Mouse (Mus musculus) heart, postnatal 14 days (tissue): ENCODE measurements around the gene Rbmxl2. TPM values are rescaled to one million over a fixed set of nuclear protein-coding genes. Genes with fewer than 3 reads are reported as not detected.

Experiments used
- DNase-seq, 2 experiments: peaks; one replicate each; pipeline ENCODE4 v3.0.0; 2021 to 2022
- intact Hi-C: fragments of 180-260 bp; cut with DNase I; formaldehyde crosslinking; loops from one replicate; pipeline ENCODE4 v1.15.1; 2025
- long read RNA-seq, 2 experiments: library from polyadenylated mRNA; stranded (forward); transcript quantifications; one replicate each; pipeline ENCODE4 v2.0.0; 2021
- total RNA-seq, 2 experiments: library from RNA; stranded (reverse); gene quantifications; 2 replicates each; pipeline ENCODE4 v1.2.3; 2021

Gene Rbmxl2
- under 1 TPM; 0.19 to 0.20 TPM for total RNA-seq
- long read RNA-seq, experiment 1, result 0 reads
- long read RNA-seq, experiment 2, result 0 reads

- no peak for DNase-seq
- intact Hi-C loops, result no loop called here
Measured at GRCm38 (mm10) chr7:107209204-107209860, at the start of gene Rbmxl2. Gene Rbmxl2 (plus strand): TSS chr7:107209445.

DNA sequence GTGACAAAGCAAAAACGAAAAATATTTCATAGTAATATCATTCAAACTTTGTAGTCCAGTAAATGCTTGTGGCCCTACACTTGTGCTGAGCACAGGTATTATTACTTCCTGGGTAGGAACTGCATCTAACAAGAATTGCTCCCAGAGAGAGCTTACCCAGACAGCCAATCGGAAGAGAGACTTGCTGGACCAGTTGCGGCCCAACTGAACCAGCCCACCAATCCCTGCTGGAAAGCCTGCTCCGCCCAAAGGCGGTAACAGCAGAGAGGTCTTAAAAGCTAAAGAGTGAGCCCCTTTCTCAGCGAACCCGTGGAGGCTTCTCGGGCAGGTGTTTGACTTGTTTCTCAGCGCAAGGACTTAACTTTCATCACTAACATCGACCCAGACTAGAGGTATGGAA is 42.6 kb upstream of the Rbmxl2 start, which contains the start of gene Nlrp14:
Gene Nlrp14 (plus strand): TSS at position 301 of the 400 bp plus-strand sequence.
- intact Hi-C loops, result no loop called here
- no peak for DNase-seq

DNA sequence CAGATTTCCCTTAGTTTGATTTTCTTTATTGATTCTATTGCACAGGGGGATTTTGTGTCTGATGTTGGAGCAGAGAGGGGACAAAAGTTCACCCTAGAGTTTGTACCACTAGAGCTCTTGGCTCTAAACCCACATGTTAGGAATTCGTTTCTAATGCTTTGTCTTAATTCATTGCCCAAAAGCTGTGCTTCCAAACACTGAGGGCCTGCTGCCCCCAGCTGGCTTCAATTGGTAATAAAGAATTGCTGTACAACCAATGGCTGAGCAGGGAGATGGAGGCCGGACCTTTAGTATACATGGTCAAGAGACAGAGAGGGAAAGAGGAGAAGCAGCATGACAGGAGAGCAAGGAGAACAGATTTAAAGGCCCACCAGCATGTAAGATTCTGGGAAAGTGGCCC is 28.8 kb upstream of the Rbmxl2 start:
- intact Hi-C loops, result no loop called here
- DNase-seq, result no peak

GRCm38 (mm10) chr7:107201817-107202216 is 7.4 kb upstream of the Rbmxl2 start:
- intact Hi-C loops, result no loop called here
- no peak for DNase-seq

DNA sequence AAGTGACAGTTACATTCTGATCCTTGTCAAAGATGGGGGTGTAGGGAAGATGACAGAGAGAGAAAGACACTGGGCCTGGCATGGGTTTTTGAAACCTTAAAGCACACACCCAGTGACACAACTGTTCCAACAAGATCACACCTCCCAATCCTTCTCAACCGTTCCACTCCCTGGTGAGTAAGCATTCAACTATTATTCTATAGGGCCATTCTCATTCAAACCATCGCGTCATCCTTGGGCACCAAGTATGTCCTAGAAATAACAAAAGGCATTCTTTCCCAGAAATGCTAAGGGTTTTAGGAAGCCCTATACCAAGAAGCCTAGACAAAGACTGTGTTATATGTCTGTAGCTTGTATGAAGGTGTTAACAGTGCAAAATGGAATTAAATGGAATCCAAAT is 1.4 kb upstream of the Rbmxl2 start:
- intact Hi-C loops, result no loop called here
- no peak for DNase-seq

GRCm38 (mm10) chr7:107210126-107210576 is 906 bp downstream of the Rbmxl2 start:
- peak in 1 of 2 experiments; percentile 14 for DNase-seq
- intact Hi-C loops, result loop anchor here (10.0 kb wide), 1 partner anchor 575 kb away; no protein-coding TSS in a partner anchor

DNA sequence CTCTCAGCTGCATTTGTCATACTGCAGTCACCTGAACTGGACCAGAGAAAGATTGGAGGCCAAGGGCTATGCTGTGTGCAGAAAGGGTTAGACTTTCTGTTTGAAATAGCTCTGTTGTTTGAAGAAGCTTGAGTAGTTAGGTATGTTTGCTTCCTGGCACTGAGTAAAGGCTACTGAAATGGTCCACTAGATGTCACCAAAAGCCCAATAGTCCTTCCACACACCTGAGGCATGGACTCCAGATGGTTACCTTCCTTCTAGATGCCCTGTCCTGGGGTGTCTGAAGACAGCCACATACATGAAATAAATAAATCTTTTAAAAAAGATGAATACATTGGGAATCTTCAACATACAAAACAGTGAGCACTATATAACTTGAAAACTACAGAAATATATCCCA is 6.5 kb downstream of the Rbmxl2 start:
- DNase-seq, result peak in 1 of 2 experiments; percentile 3

GRCm38 (mm10) chr7:107216845-107217244 is 7.6 kb downstream of the Rbmxl2 start:
- intact Hi-C loops, result loop anchor here (10.0 kb wide), 1 partner anchor 568 kb away; no protein-coding TSS in a partner anchor

More for the DNA sequence above, 6.5 kb downstream of the Rbmxl2 start:
- intact Hi-C loops, result loop anchor here (10.0 kb wide), 1 partner anchor 569 kb away; no protein-coding TSS in a partner anchor

DNA sequence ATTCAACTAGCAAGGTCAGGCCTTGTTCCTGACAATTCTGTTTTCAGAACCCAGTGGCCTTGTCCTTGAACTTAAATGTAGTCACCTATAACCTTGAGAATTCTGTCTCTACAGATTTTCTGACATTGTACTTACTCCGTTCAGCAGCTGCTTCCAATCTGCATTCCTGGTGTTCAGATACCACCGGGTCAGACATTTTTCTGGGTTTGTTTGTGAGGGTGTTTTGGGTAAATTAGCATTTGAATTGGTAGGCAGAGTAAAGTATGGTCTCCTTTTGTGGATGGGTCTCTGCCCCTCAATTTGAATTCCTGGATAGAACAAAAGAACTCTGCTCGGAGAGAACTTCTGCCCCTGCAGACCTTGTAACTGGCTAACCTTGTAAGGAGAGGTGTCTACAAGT is 27.6 kb downstream of the Rbmxl2 start:
- no peak for DNase-seq
- intact Hi-C loops, result no loop called here

More at GRCm38 (mm10) chr7:107216845-107217244, 7.6 kb downstream of the Rbmxl2 start:
- DNase-seq, result no peak

DNA sequence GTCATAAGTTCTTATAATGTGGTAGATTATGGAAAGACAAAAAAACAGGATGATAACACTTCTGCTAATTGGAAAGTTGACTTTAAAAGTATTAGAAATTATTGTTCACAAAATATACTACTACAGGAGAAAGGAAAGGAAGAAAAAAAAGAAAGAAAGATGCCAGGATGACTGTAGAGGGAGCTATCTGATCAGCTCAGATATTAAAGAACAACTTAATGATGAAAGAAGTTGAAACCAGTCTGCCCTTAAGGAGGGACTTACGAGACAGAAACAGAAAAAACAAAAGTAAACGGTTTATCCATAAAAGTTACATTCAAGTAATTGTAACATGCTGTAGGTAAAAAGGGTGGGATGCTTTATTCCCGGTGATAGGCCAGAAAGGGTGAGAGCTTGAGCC is 28.3 kb downstream of the Rbmxl2 start:
- DNase-seq, result no peak
- intact Hi-C loops, result no loop called here

GRCm38 (mm10) chr7:107241371-107241883 is 32.2 kb downstream of the Rbmxl2 start:
- no peak for DNase-seq
- intact Hi-C loops, result no loop called here

GRCm38 (mm10) chr7:107250211-107250985 is 41.2 kb downstream of the Rbmxl2 start:
- no peak for DNase-seq
- intact Hi-C loops, result no loop called here

DNA sequence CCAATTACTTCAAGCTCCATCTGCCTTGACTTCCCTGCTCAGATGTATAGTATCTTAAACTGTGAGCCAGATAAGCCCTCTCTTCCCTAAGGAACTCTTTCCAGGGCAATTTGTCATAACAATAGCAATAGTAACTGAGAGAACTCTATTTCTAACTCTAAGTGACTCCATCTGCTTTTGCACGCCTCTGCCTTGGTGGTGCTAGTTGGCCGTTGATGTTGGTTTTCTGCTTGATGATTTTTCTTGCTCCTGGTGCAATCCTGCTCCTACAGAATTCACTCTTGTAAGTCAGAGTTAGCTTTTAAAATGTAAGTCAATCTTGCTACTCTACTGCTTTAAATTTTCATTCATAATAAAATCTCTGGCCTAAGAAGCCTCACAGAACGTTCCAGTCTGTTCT is 44.1 kb downstream of the Rbmxl2 start:
- DNase-seq, result no peak
- intact Hi-C loops, result no loop called here

- no peak for DNase-seq
- intact Hi-C loops, result no loop called here
Measured at GRCm38 (mm10) chr7:107259936-107260335, 50.7 kb downstream of the Rbmxl2 start.

Other genes starting within 250 kb of the Rbmxl2 start
- not detected for gene Olfr6, start 245.5 kb upstream of the Rbmxl2 start, total RNA-seq
- not detected for gene Olfr711, start 234.0 kb upstream of the Rbmxl2 start, total RNA-seq
- not detected for gene Olfr2, start 203.4 kb upstream of the Rbmxl2 start, total RNA-seq
- gene Olfr713, start 178.3 kb upstream of the Rbmxl2 start, total RNA-seq, result not detected
- not detected for gene Olfr714, start 138.5 kb upstream of the Rbmxl2 start, total RNA-seq
- not detected for gene Olfr17, start 116.2 kb upstream of the Rbmxl2 start, total RNA-seq
- gene Olfr715b, start 99.1 kb upstream of the Rbmxl2 start, total RNA-seq, result not detected
- gene Olfr715, start 78.4 kb upstream of the Rbmxl2 start, total RNA-seq, result not detected
- not detected for gene Olfr716, start 71.1 kb upstream of the Rbmxl2 start, total RNA-seq
- gene Nlrp14, start 42.5 kb upstream of the Rbmxl2 start, total RNA-seq, result not detected
- under 1 TPM in 1 of 2 experiments, not detected in 1; 0.17 TPM for gene Syt9, start 161.3 kb downstream of the Rbmxl2 start, total RNA-seq